Mouse (Mus musculus): Measurements from ENCODE around the gene Fxn.

GRCm38 (mm10) chr19:24271746-24272426, 8.5 kb downstream of the Fxn start:
- TF ChIP-seq CTCF (conservative IDR thresholded peaks at IDR 0.05; ENCODE audit: insufficient read depth, insufficient read length, low read depth, low read length): peak; percentile 97
- no peak for TF ChIP-seq POLR2A (IDR thresholded peaks at IDR 0.05; ENCODE audit: low read depth, low read length)

All from kidney, adult 2 months (tissue).